Mouse (Mus musculus) A20 (cell line): Measurements from ENCODE around the gene Edaradd.

ENCODE experiments used
- DNase-seq: peaks from one replicate; pipeline ENCODE4 v3.0.0-alpha.2; 2011; ENCODE audit warnings: low read depth, low spot score

Edaradd gene

DNA sequence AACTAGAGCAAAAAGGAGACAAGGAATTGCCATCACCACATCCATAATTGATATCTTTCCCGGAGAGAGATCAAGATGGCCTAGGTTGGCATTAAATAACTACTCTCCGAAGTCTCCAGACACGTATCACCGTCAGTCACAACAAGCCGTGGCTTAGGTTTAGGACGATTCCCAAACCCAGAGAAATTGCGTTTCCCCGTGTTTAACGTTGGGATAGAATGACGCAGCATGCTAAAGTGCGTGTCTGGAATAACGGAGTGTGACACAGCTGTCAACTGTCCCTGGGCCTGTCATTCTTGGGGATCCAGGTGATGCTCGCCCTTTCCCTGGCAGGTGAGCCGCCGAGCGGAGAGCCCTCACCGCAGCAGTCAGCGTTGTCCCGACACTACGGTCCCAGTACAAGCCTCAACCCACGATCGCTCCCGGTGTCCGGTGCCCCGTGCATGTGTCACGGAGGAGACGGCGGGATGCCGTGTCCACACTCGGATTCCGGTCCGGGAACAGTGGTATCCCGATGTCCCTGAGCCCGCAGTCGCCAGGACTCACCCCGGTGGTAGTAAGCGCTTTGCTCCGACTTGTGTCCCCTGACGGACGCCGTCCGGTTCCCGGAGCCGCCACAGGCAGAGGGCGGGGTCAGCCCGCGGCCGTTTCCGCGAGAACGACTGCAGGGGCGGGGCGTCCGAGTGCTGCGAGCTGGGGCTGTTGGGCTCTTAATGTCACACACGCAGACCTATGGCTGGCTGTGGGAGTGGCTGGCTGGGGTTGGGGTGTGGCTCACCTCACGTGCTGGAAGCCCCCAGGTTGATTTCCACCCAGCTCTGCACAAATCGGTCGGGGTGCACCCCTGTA lies 59.1 kb downstream of the Edaradd start:
- peak; percentile 99 for DNase-seq

- peak; percentile 94 for DNase-seq
Measured at GRCm38 (mm10) chr13:12460443-12460842, 59.8 kb downstream of the Edaradd start.

DNA sequence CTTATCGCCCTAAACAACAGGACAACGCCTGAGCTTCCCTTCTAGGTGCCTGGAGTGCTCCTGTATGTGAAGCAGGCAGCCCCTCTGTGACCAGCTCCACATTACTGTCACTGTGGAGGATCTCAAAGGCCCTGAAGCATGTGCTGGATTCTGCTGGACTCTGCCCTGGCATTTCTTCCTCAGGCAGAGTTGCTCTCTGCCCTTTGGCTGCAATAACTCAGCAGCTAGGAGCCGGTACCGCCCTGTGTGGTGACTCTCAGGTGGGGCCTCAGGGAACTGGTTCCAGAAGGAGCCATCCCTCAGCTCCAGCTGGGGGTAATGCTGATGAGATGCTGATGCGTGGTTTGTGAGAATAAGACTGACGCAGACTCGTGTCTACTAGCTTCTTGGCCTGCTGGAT lies 63.5 kb downstream of the Edaradd start:
- DNase-seq = no peak

- no peak for DNase-seq
Measured at GRCm38 (mm10) chr13:12454686-12455390, 65.4 kb downstream of the Edaradd start.

DNA sequence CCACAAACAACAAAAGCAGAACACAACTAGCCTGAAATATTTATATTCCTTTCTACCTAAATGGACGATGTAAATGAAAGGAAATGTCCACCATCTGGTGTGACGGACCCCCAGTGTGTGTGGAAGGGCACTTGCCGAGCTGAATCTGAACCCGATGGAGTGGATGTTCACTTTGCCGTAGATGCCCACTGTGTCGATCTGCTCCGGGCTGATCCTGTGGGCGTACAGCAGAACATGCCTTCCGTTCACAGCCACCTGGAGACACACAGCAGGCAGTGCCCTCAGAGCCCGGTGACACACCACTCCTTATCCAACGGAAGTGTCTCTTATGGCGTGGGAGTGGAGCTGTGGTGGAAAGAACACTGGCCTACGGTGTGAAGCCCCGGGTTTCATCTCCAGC lies 67.1 kb downstream of the Edaradd start:
- no peak for DNase-seq

DNA sequence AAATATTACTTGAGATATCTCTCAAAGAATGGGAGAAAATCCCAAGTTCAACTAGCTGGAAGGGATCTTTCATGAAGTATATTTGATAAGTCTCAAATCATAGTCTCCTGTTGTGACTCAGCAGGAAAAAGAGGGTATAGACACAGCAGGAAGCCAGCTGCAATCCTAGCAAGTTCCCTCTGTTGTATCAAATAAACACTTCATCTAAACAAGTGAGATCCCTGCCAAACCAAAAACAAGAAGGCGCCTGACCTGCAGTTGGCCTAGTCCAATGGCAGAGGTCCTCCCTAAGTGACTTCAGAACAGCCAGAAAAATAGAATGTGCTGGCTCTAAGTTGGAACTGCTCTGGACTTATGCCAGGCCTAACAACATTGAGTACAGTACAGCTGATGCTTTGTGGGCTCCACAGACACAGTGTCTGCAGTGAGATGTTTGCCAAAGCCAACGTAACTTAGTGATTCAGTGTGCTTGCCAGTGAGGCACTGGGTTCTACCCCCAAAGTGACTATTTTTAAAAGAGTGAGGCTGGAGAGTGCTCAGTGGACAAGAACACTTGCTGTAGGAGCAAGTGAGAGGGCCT lies 78.1 kb downstream of the Edaradd start:
- DNase-seq = no peak

- no peak for DNase-seq
Measured at GRCm38 (mm10) chr13:12440813-12441212, 79.4 kb downstream of the Edaradd start.

GRCm38 (mm10) chr13:12439586-12439985 lies 80.7 kb downstream of the Edaradd start:
- DNase-seq = no peak

DNA sequence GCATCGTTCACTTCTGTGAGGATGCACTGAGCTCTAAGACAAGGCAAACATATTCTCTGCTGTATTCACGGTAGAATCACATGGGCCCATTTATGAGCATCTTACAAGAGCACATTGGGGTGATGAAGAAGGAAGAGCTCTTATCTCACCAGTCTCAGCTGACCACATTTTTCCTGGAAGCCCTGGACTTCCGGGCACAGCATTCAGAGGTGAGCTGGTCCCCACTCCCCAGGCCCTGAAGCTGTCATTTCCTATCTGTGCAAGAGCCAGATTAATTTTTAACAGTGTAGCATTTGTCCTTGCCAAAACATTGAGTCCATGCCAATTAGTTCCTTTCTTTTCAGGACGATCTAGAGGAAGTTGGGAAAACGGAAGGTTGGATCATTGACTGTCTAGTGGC lies 86.4 kb downstream of the Edaradd start:
- DNase-seq = no peak

- DNase-seq = no peak
Measured at GRCm38 (mm10) chr13:12428556-12428955, 91.7 kb downstream of the Edaradd start.
